Mouse (Mus musculus) cerebellum, adult 8-10 months (tissue): ENCODE data around the gene Uhrf1bp1.

Experiments used
- DNase-seq: peaks from one replicate; pipeline ENCODE4 v3.0.0; 2022

Gene Uhrf1bp1

DNA sequence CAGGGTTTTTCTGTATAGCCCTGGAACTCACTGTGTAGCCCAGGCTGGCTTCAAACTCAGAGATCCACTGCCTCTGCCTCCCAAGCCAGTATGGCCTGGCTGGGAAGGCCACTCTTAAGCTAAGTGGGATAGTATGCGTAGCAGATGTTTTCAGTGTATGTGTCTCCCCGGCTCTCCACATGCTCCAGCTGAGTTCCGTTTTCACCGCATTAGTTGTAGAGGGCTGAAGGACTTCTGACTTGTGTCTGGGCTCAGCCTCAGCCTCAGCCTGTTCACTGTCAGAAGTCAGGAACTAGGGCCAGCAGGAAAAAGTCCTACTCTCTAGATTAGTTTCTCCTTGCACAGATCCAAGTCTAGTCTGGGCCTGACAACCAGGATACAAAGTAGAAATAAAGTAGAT lies 60.1 kb downstream of the Uhrf1bp1 start:
- no peak for DNase-seq

DNA sequence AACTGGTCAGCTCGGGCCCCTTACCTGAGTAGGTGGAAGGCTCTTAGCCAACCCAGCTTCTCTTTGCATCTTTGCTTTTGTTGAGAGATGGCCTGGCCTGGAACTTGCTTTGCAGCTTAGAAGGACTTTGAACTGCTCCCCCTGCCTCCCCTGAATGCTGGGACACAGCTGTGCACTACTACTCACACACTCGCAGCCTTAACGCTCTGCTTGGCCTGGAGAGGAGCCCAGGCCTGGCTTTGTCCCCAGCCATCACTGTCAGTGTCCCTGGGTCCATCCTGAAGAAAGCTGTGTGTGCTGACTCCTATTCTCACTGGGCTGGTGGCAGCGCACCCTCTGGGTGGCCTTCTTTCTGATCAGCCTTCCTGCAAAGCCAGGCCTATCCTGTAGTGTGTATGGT lies 64.4 kb downstream of the Uhrf1bp1 start:
- no peak for DNase-seq

DNA sequence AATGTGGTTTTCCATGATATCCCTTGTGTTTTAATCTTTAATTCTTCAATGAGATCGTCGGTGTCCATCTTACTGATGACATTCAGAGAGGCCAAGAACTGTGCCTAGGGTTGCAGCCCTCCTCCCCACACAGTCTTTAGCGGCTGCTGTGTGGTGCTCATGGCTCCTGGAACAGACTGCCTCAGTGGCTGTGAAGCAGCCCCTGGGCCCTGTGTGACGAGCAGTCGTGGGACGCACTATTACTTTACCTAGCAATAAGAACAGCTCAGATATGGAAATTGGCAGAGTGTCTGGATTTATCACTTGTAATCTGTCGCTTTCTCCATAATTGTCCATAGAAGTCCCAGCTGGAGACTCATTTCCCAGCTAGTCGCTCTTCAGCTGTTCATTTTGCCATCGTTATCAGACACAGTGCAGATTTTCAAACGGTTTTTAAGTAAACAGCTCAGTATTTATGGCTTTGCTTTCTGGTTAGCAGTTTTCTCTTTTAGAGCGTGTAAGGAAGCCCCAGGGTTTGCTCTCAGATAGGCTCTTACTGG lies 66.0 kb downstream of the Uhrf1bp1 start:
- DNase-seq = no peak

DNA sequence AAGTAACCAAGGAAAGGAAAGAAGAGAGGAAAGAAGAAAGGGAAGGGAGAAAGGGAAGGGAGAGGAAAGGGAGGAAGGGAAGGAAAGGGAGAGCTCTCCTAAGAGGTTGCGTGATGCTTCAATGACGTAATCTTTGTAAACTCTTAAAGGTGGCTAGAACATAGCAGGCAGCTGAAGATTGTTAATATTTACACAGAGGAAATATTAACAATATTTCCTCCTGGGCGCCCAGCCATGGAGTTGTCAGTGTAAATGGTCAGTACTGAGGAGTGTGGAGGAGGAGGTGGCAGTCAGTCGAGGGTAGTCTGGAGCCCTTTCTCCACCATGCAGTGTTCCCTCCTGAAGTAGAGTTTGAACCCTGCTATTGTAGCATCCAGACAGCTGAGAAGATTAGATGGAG lies 68.8 kb downstream of the Uhrf1bp1 start:
- DNase-seq = no peak

DNA sequence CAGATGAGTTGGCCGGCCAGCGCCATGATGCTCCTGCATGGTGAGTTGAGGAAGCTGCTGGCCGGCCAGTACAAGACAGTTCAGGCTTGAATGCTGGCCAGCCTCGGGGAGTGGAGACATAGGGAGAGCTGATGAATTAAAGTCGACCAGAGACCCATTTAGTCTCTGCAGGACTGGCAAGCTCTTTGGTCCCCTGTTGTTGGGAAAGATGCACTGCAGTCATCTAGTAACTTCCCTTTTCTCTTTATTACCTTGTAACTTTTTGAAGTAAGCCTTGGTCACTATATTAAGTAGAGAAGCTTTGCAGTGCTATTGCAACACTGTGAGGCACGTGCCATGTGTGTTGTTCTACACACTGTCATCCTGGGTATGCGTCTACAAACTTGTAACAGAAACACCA lies 69.3 kb downstream of the Uhrf1bp1 start:
- no peak for DNase-seq

DNA sequence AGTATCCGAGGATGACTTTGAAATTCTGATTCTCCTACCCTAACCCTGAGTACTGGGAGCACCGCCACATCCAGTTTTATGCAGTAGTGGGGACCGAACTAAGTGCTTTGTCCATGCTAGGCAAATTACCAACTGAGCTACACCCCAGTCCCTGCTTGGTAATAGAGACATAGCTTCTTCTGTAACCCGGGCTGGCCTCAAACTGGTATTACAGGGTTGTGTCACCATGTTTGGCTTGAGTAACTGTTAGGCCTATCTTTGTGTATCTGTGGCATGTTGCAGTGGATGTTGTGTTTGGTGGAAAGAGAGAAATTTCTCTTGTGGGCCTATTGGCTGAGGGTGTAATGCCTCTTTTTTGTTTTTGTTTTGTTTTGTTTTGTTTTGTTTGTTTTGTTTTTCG lies 74.0 kb downstream of the Uhrf1bp1 start:
- no peak for DNase-seq

DNA sequence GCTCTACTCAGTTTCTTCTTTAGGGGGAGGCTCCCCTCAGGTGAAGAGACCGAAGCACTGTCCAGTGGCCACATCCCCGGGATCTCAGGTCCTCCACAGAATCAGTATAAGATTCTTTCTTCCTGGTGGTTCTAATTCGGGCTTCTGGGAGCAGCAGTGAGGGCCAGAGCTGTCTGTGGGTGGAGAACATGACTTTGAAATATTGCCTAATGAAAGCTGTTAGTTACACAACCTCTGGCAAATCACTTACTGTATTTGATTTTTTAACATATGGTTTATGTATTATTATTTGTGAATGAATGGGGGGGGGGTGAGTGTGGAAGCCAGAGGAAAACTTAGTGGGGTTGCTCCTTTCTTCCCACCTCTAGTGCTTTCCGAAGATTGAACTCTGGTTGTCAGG lies 75.6 kb downstream of the Uhrf1bp1 start:
- no peak for DNase-seq

DNA sequence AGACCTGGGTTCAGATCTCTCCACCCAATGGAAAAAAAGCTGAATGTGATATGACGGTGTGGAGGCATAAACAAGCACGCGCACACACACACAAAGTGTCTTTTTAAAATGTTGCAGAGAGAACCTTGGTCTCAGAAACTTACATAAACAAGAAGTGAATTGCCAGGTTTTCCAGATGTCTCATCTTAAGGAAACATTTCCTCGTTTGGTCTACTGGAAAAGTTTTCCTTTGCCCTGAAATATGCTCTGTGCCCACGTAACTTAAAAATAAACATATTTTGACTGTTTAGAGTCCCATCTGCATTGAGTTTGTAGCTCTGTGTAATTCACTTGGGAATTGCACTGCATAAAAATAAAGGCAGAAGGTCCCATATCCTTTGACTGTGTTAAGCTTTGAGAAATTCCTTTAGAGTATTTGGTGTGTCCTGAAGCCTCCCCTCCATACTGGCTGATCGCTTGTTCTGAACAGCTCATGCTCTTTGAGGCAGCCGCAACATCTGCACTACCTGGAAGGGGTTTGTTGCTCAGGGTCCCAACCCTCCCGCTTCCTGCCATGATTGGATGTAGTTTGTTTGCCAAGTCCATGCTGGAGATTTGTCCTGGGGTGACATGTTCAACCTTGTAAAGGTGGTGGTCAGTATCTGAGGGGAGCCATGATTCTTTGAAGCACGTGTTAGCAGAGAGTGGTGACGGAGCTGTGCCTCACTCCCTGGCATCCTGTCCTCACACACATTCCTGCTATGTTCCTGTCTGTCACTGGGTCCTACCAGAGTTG lies 78.1 kb downstream of the Uhrf1bp1 start:
- DNase-seq = no peak

DNA sequence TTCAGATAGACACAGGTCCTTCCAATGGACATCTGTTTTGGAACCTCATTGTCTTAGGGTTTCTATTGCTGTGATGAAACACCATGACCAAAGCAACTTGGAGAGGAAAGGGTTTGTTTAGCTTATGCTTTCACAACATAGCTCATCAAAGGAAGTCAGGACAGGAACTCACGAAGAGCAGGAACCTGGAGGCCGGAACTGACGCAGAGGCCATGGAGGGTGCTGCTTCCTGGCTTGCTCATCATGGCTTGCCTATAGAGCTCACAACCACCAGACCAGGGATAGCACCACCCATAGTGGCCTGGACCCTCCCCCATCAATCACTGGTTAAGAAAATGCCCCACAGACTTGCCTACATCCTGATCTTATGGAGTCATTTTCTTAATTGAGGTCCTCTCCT lies 78.8 kb downstream of the Uhrf1bp1 start:
- no peak for DNase-seq

DNA sequence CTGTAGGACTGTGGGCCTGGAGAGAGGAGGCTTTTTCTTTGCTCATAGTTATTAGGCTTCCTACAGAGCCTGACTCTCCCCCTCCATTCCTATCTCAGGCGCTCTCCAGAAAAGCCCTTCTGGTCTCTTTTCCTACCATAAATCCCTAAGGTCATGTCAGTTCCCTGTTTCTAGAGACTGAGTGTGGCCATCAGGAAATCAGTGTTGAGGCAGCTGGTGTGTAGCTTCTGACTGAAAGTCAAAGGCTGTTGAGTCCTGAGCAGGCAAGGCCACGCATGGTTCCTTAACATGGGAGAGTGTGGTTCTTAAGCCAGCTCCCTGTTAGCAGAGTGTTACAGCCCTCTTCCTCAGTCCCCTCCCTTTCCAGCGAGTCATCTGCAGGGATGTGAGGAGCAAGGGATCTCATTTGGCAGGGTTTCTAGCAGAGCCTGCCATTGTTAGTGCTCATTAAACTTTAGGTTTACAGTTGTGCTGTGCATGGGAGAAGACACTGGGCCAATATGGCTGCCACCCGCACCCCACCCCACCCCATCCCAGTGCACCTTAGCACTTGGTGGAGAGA lies 80.9 kb downstream of the Uhrf1bp1 start:
- no peak for DNase-seq

DNA sequence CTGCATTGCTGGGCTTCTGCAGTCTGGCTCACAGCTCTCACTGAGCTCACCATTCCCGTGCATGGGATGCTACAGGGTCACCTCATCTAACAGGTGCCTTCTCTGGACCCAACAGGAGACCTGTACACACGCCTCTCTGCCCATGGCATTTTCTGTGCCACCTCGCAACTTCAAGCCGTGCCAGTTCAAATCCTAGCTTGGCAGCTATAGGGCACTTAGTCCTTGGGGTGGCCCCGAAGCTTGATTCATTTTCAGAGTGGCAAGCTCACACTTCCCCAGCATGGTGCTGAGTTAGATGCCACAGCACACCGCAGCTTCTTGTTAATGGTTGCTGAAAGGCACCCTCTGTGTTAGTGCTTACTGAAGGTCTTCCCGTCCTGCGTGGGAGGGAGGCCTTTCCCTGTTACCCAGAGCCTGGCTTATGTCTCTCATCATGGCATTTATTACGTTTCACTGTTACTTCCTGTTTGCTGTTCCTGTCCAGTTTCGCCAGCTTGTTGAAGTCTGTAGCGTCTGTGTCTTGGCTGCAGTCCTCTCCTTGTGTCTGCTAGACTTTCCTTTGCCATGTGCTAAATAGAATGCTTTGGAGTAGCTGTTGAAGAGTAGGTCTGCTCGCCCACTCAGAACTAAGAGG lies 82.0 kb downstream of the Uhrf1bp1 start:
- DNase-seq = no peak

DNA sequence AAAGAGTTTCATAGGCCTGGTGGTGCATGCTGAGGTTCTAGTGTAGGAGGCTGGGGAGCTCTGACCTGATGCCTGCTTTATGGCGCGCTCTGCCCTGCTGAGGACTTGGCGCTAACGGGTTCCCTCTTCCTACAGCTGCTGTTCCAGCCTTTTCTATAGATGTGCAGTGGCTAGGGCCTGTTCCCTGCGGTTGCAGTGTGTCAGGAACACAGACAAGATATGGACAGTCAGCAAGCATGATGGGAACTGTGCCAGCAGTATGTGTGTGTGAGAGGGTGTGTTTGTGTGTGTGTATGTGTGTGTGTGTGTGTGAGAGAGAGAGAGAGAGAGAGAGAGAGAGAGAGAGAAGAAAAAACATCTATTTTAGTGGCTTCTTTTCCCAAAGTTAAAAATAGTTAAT lies 82.8 kb downstream of the Uhrf1bp1 start:
- DNase-seq = no peak

DNA sequence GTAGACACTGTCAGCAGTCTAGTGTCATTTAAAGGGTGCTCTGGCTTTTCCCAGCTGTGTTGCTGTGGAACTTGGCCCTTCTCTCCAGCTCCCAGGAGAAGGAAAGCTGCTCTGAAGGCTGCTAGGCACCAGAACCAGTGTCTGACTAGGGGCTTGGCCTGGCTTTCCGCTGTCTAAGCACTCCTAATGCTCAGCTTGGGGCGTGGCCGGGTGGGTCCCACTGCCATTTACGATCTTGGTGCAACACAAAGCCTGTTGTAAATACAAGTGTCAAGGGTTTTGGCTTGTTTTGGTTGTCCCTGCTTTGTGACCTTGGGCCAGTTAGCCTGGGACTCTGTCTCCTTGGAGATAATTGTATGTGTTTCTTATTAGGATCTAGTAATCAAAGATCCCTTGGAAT lies 84.1 kb downstream of the Uhrf1bp1 start:
- no peak for DNase-seq

DNA sequence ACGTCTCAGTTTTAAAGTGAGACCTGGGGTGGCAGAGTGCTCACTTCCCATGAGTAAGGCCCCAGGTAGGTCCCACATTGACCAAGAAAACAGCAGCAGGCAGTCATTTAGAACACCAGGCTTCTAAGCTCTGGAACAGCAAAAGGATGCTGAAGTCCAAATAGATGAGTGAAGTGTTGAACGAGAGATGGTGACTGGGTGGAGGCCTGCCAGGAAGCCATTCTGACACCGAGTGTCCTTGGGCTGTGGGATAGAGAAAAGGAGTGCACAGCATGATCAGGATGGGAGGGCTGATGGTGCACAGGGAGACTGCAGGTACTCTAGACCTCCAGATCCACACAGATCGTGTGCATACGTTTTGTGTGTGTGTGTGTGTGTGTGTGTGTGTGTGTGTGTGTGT lies 84.9 kb downstream of the Uhrf1bp1 start:
- DNase-seq = no peak

DNA sequence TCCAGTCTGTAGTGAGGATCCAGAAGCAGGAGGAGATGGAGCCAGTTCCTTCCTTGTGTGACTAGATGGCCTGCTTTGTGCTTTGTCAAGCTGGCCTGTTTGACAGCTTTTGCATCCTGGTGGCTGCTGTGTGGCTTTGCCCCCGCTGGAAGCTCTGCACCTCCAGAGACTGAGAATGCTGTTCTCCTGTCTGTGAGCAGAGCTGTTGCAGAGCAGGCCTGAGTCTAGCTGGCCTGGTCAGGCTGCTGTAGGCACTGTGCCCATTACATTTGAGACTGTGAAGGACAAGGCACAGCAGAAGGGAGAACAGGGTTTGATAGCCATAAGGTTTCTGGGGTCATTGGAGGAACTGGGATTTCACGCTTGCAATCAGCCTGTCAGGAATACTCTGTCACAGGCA lies 85.5 kb downstream of the Uhrf1bp1 start:
- DNase-seq = peak; percentile 44

DNA sequence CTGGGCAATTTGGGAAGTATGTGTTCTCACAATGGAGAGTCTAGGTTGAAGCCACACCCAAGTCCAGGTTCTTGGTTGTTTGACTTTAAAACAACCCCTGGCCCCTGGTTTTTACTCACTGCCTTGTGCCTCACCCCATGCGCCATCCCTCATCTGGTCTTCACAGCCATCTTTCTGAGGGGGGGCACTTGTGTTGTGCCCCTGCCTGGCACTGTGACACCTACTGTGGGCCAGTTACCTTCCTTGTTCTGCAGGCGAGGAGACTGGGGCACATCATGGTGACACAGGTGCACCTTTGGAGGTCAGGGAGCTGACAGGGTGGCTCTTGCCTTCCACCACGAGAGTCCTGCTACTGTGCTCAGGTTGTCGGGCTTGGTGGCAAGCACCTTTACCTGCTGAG lies 85.9 kb downstream of the Uhrf1bp1 start:
- DNase-seq = no peak

DNA sequence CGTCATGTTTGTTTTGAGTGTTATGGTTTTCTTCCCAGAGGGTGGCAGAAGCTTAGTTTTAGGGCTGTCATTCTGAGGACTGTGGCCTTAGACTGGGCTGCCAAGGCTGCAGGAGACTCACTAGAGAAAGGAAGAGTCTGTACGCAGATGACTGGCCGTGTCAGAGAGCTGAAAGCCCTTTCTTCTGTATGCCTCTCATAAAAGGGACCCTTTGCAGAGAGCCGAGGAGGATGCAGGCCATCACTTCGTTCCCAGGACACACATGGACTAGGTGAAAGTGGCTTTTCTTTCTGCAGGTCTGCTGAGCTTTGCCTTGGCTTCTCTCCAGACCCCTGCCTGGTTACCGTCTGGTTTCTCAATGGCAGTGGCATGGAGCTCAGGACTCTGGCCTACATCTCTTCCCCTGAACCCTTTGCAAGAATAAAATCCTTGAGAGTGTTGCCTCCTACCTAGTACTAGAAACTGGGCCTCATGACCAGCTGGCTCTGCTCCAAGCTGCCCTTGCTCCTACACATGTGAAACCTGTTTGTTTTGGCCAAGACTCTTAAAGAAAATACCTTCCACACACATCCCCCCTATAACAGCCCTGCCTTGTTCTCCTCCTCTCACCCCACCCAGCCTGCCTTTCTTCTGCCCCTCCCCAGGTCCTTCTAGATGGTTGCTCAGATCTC lies 89.4 kb downstream of the Uhrf1bp1 start:
- DNase-seq = peak; percentile 92

DNA sequence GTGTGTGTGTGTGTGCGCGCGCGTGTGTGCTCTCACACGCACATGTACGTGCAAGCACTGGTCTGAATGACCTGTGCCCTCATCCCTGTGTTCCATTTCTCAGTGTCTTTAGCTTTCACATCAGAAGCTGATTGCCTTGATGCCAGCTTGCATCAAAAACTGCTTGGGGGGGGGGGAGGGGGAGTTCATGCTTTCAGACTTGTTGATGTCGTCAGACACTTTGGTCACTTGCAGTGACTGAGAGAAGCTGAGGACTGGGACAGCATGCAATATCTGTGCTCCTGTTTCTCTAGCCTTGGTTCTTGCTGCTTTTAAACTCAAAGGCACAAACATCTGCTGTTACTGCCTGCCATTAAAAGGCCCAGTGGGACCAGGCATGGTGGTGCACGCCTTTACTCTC lies 90.1 kb downstream of the Uhrf1bp1 start:
- DNase-seq = no peak

DNA sequence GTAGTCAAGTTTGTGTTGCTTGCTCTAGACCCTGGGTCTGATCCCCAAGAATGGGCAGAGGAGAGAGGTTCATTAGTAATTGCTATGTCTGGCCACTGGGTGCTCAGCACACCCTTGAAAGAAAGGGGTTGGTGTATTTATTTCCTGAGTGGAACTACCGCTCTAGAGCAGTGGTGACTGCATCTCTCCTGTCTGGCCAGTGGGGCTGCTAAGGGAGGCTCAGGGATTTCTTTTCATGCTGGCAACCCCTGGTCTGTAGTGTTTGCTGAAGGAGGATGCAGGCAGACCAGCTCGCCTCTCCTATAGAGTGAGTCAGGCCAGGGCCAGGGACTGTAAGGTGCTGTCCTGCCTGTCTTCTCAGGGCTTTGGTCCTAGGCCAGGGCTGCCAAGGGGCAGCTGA lies 90.9 kb downstream of the Uhrf1bp1 start:
- no peak for DNase-seq
